Mouse (Mus musculus): ENCODE data around the gene Cmtm3. TPM values are rescaled to one million over a fixed set of nuclear protein-coding genes. Genes with fewer than 3 reads are reported as not detected.

Cmtm3 gene
- polyA plus RNA-seq, 1 experiment from 2014 or later: 174 TPM

GRCm38 (mm10) chr8:104346706-104347105, 7.5 kb downstream of the Cmtm3 start:
- 58% methylated on average over 12 of the region's 12 CpGs for WGBS
- no peaks in the 10 kb centered on the region for H3K9me3 ChIP-seq (replicated peaks)
- no peak overlapping the region for H3K27ac ChIP-seq
- no peak for ATAC-seq (replicated peaks; ENCODE audit: low FRiP score)
- H3K4me3 ChIP-seq (replicated peaks): no peak overlapping the region
- peaks cover 51% of the 10 kb centered on the region for H3K36me3 ChIP-seq
- no peak overlapping the region for H3K9ac ChIP-seq
- no peaks in the 10 kb centered on the region for H3K27me3 ChIP-seq
- H3K4me2 ChIP-seq: no peak overlapping the region
- peaks cover 22% of the 10 kb centered on the region for H3K4me1 ChIP-seq

- H3K9ac ChIP-seq: no peak overlapping the region
- no peak overlapping the region for H3K4me3 ChIP-seq (replicated peaks)
- no peak for ATAC-seq (replicated peaks; ENCODE audit: low FRiP score)
- no peaks in the 10 kb centered on the region for H3K27me3 ChIP-seq
- no peak overlapping the region for H3K4me2 ChIP-seq
- no peak overlapping the region for H3K27ac ChIP-seq
- H3K9me3 ChIP-seq (replicated peaks): no peaks in the 10 kb centered on the region
- 73% methylated on average over 5 of the region's 5 CpGs for WGBS
- 0 out of 2 replicates have a peak, but pooled peaks cover 3% of the 10 kb centered on the region for H3K4me1 ChIP-seq
- H3K36me3 ChIP-seq: peaks cover 65% of the 10 kb centered on the region
Observed at GRCm38 (mm10) chr8:104348971-104349370, 9.8 kb downstream of the Cmtm3 start.

DNA sequence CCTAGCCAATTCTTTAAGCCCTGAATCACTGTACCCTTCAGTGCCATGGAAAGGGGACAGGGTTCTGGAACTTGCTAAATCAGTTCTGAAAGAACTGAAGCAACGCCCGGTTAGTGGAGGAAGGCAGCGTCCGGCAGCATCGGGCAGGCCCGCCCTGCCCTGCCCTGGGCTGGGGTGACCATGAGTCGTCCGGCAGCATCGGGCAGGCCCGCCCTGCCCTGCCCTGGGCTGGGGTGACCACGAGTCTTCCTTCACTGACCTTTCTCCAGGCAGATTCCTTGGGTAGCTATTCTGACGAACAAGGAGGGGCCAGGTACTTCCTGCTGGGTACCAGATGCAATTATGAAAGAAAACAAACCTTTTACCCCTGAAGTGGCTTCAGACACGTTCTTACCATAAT, 10.8 kb downstream of the Cmtm3 start:
- no peak overlapping the region for H3K4me2 ChIP-seq
- H3K9ac ChIP-seq: no peak overlapping the region
- 71% methylated on average over 13 of the region's 13 CpGs for WGBS
- no peaks in the 10 kb centered on the region for H3K27me3 ChIP-seq
- no peaks in the 10 kb centered on the region for H3K4me1 ChIP-seq
- H3K9me3 ChIP-seq (replicated peaks): no peaks in the 10 kb centered on the region
- no peak overlapping the region for H3K4me3 ChIP-seq (replicated peaks)
- peaks cover 62% of the 10 kb centered on the region for H3K36me3 ChIP-seq
- no peak for ATAC-seq (replicated peaks; ENCODE audit: low FRiP score)
- H3K27ac ChIP-seq: no peak overlapping the region

GRCm38 (mm10) chr8:104353186-104353585, 14.0 kb downstream of the Cmtm3 start:
- H3K4me2 ChIP-seq: no peak overlapping the region
- H3K4me3 ChIP-seq (replicated peaks): no peak overlapping the region
- no peak overlapping the region for H3K27ac ChIP-seq
- peaks cover 48% of the 10 kb centered on the region for H3K36me3 ChIP-seq
- H3K9me3 ChIP-seq (replicated peaks): no peaks in the 10 kb centered on the region
- H3K4me1 ChIP-seq: no peaks in the 10 kb centered on the region
- ATAC-seq (replicated peaks; ENCODE audit: low FRiP score): 0 out of 2 replicates have a peak, but pooled peaks have one; percentile 54
- H3K9ac ChIP-seq: no peak overlapping the region
- H3K27me3 ChIP-seq: no peaks in the 10 kb centered on the region
- WGBS: 69% methylated on average over 5 of the region's 5 CpGs

DNA sequence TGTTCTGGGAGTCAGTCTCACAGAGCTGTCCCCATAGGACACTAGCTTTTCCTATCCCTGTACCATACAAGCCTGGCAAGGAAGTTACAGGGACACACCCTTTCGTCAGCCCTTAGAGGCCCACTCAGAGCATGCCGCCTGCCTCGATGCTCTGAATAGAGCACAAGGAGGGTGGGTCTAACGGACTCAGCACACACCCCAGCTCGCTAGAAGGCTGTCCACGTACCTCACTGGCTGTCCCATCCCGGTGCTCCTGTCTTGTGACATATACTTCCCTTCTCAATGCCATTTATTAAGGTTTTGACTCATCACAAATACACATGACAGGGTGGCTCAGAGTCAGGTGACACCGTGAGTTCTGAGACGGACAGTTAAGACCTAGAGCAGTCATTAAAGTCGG, 15.3 kb downstream of the Cmtm3 start:
- Histone ChIP-seq H3K27ac (no peak overlapping the region), H3K36me3 (peaks cover 45% of the 10 kb centered on the region), H3K4me2 (no peak overlapping the region), H3K9ac (no peak overlapping the region), H3K27me3 (no peaks in the 10 kb centered on the region), H3K4me1 (peaks cover 6% of the 10 kb centered on the region), H3K9me3 (replicated peaks) (no peaks in the 10 kb centered on the region), H3K4me3 (replicated peaks) (no peak overlapping the region)
- WGBS: 82% methylated on average over 10 of the region's 10 CpGs
- ATAC-seq (replicated peaks; ENCODE audit: low FRiP score): no peak

GRCm38 (mm10) chr8:104358637-104359036, 19.4 kb downstream of the Cmtm3 start:
- Histone ChIP-seq H3K9ac (no peak overlapping the region), H3K4me3 (replicated peaks) (no peak overlapping the region), H3K27ac (no peak overlapping the region), H3K4me2 (no peak overlapping the region), H3K4me1 (peaks cover 17% of the 10 kb centered on the region), H3K36me3 (peaks cover 31% of the 10 kb centered on the region), H3K9me3 (replicated peaks) (no peaks in the 10 kb centered on the region), H3K27me3 (no peaks in the 10 kb centered on the region)
- no peak for ATAC-seq (replicated peaks; ENCODE audit: low FRiP score)
- whole genome bisulfite sequencing: 83% methylated on average over 3 of the region's 3 CpGs

DNA sequence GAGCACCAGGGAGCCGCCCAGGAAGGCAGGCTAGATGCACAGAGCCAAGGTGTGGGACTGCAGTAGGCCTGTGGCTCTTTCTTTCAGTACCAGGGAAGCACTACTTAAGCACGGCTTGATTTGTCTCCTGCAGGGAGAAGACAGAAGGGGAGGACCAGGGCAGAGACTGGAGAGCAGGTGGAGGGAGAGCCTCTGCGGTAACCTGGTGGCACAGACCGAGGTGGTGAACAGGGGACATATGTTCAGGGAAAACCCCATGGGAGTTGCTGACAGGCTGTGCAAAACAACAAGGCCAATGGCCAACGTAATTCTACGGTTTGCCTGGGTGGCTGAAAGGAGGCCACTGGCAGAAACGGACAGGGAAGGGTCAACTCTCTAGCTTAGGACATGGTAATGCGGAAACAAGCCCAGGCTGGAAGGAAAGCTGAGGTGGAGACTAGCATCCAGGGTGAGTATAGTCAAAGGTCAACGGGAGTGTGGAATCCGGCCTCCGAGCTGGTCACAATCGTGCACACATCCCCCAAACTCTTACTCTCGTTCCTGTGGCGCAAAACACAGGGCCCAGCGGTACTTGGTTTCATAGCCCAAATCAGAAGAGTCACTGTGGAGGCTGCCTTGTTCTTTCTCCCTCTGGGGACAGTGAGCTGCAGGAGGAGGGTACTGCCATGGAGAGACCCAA, 20.7 kb downstream of the Cmtm3 start:
- Histone ChIP-seq H3K9me3 (replicated peaks) (no peaks in the 10 kb centered on the region), H3K4me1 (peaks cover 19% of the 10 kb centered on the region), H3K27me3 (no peaks in the 10 kb centered on the region), H3K4me3 (replicated peaks) (no peak overlapping the region), H3K36me3 (peaks cover 24% of the 10 kb centered on the region), H3K9ac (no peak overlapping the region), H3K4me2 (no peak overlapping the region), H3K27ac (no peak overlapping the region)
- ATAC-seq (replicated peaks; ENCODE audit: low FRiP score): no peak
- 64% methylated on average over 15 of the region's 15 CpGs for WGBS

GRCm38 (mm10) chr8:104365695-104366094, 26.5 kb downstream of the Cmtm3 start:
- Histone ChIP-seq H3K4me1 (peaks cover 43% of the 10 kb centered on the region), H3K36me3 (0 out of 2 replicates have a peak, but pooled peaks cover 6% of the 10 kb centered on the region), H3K4me2 (no peak overlapping the region), H3K9me3 (replicated peaks) (no peaks in the 10 kb centered on the region), H3K9ac (no peak overlapping the region), H3K4me3 (replicated peaks) (no peak overlapping the region), H3K27ac (peak overlapping the region; percentile 38), H3K27me3 (no peaks in the 10 kb centered on the region)
- ATAC-seq (replicated peaks; ENCODE audit: low FRiP score): peak; percentile 67
- 83% methylated on average over 9 of the region's 9 CpGs for WGBS

DNA sequence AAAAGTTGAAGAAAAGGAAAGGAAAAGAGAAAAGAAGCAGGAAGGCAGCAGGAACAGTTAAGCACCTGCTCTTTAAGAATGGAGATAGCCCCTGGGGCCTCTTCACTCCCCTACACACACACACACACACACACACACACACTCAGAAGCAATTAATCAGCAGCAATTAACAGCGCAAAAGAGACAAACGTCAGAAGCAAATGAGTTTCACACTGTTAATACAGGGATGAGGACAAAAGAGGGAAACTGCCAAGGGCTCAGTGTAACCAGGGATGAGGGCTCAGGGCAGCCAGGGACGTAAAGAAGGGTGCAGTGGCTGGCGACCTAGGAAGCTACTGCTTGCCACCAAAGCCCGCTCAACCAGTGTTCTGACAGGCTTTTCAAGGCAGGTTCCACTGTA, 28.2 kb downstream of the Cmtm3 start:
- Histone ChIP-seq H3K4me3 (replicated peaks) (no peak overlapping the region), H3K4me1 (peaks cover 43% of the 10 kb centered on the region), H3K27me3 (no peaks in the 10 kb centered on the region), H3K36me3 (0 out of 2 replicates have a peak, but pooled peaks cover 3% of the 10 kb centered on the region), H3K4me2 (no peak overlapping the region), H3K9me3 (replicated peaks) (no peaks in the 10 kb centered on the region), H3K27ac (no peak overlapping the region), H3K9ac (no peak overlapping the region)
- no peak for ATAC-seq (replicated peaks; ENCODE audit: low FRiP score)
- WGBS: 46% methylated on average over 5 of the region's 5 CpGs

DNA sequence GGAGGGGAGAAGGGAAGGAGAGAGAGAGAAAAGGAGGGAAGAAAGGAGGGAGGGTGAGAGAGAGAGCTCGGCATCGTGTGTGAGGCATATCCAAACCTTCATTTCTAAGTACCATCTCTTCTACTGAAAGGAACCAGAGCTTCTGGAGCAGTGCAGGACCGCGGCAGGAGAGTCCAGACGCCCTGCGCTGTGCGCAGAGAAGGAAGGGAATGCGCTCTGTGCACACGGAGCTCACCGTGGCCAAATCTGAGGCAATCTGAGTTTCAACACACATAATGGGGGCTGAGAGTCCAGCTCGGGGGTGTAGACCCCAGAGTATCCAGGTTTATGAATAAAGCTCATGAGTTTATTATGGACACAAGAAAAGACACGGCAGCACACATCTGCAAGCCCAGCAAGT, 30.4 kb downstream of the Cmtm3 start:
- 82% methylated on average over 12 of the region's 12 CpGs for WGBS
- no peak overlapping the region for H3K9ac ChIP-seq

GRCm38 (mm10) chr8:104370071-104370470, 30.9 kb downstream of the Cmtm3 start:
- WGBS: 69% methylated on average over 6 of the region's 6 CpGs
- Histone ChIP-seq H3K4me2 (no peak overlapping the region), H3K36me3 (no peaks in the 10 kb centered on the region), H3K9me3 (replicated peaks) (no peaks in the 10 kb centered on the region), H3K9ac (no peak overlapping the region), H3K4me1 (peaks cover 56% of the 10 kb centered on the region), H3K4me3 (replicated peaks) (no peak overlapping the region), H3K27ac (no peak overlapping the region), H3K27me3 (no peaks in the 10 kb centered on the region)
- ATAC-seq (replicated peaks; ENCODE audit: low FRiP score): no peak

More for the DNA sequence above, 30.4 kb downstream of the Cmtm3 start:
- peak overlapping the region; percentile 41; the same call in 1 of the 2 replicates for H3K27ac ChIP-seq
- no peak overlapping the region for H3K4me3 ChIP-seq (replicated peaks)
- H3K4me2 ChIP-seq: no peak overlapping the region
- ATAC-seq (replicated peaks; ENCODE audit: low FRiP score): no peak
- H3K4me1 ChIP-seq: peaks cover 54% of the 10 kb centered on the region
- no peaks in the 10 kb centered on the region for H3K36me3 ChIP-seq
- H3K27me3 ChIP-seq: no peaks in the 10 kb centered on the region
- H3K9me3 ChIP-seq (replicated peaks): no peaks in the 10 kb centered on the region

DNA sequence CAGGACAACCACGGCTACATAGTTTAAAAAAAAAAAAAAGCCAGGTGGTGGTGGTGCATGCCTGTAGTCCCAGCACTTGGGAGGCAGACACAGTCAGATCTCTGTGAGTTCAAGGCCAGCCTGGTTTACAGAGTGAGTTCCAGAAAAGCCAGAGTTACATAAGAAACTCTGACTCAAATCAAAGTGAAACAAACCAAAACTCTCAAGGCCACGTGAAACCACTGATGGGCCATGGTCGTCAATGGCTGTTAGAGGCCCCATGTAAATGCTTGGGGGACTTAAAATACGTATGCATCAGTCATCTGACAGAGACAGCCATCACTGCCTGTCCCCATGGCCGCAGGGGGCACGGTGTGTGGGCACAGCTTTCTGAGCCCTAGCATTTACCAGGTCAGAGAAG, 31.9 kb downstream of the Cmtm3 start:
- Histone ChIP-seq H3K4me3 (replicated peaks) (no peak overlapping the region), H3K4me2 (no peak overlapping the region)

GRCm38 (mm10) chr8:104373779-104374178, 34.6 kb downstream of the Cmtm3 start:
- Histone ChIP-seq H3K4me1 (peaks cover 49% of the 10 kb centered on the region), H3K36me3 (no peaks in the 10 kb centered on the region), H3K27ac (peak overlapping the region; percentile 91), H3K27me3 (no peaks in the 10 kb centered on the region), H3K4me2 (0 out of 2 replicates have a peak overlapping the region, but pooled peaks have one; percentile 19), H3K4me3 (replicated peaks) (no peak overlapping the region), H3K9me3 (replicated peaks) (no peaks in the 10 kb centered on the region), H3K9ac (no peak overlapping the region)
- no peak for ATAC-seq (replicated peaks; ENCODE audit: low FRiP score)
- 73% methylated on average over 11 of the region's 11 CpGs for WGBS

More for the DNA sequence above, 31.9 kb downstream of the Cmtm3 start:
- H3K36me3 ChIP-seq: no peaks in the 10 kb centered on the region
- H3K9ac ChIP-seq: no peak overlapping the region
- 87% methylated on average over 6 of the region's 6 CpGs for WGBS
- H3K4me1 ChIP-seq: peaks cover 58% of the 10 kb centered on the region
- no peak for ATAC-seq (replicated peaks; ENCODE audit: low FRiP score)
- no peak overlapping the region for H3K27ac ChIP-seq
- H3K9me3 ChIP-seq (replicated peaks): no peaks in the 10 kb centered on the region
- H3K27me3 ChIP-seq: no peaks in the 10 kb centered on the region
